Mouse (Mus musculus): ENCODE measurements around the gene Cachd1. TPM values are rescaled to one million over a fixed set of nuclear protein-coding genes. Genes with fewer than 3 reads are reported as not detected.

The Cachd1 gene
- total and polyA plus RNA-seq, 3 experiments = 2.0 to 5.1 (median 3.5) TPM

DNA sequence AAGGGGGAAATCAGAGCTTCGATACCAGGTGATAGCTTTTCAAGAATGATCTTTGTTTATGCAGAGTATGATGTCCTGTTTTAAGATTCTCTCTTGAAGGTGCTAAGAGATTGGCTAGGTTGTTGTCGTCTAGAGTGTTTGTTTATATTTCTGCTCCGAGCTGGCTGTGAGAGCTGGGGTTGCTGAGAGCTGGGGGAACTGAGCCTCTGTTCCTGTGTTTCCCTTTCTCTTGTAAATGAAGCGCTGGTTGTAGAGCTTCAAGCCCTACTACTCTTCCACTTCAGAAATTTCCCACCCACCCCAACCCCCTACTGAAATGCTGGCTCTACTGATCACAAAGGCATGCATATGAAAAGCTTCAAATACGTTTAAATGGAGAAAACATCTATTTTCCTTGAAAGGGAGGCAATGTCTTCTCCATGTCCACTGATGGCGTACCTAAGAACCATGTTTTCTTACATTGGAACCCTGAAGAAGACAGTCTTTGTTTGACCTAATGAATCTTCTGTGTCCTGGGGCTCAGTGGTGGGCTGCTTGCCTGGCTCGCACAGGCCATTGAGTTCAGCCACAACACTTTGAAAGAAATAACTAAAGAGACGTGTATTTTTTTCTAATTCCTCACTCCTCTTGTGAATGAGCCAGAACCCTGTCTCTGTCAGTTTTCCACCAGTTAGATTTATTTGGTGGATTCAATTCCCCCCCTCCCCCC is 35.5 kb downstream of the Cachd1 start:
- H3K4me3 ChIP-seq = no peak overlapping the region
- no peak for TF ChIP-seq POLR2A (IDR thresholded peaks at IDR 0.05; ENCODE audit: insufficient read depth, low read depth, low read length)
- no peak for TF ChIP-seq CTCF (IDR thresholded peaks at IDR 0.05)
- TF ChIP-seq EP300 (IDR thresholded peaks at IDR 0.05; ENCODE audit: insufficient read depth, low read depth, low read length) = no peak
- H3K27ac ChIP-seq = no peak overlapping the region
- no peak overlapping the region for H3K9ac ChIP-seq (ENCODE audit: low read depth, low read length)
- DNase-seq = no peak
- H3K36me3 ChIP-seq (ENCODE audit: control insufficient read depth, insufficient read depth, low read length) = peaks cover 4% of the 10 kb centered on the region
- 69% methylated on average over 8 of the region's 8 CpGs for WGBS
- H3K4me1 ChIP-seq (ENCODE audit: control insufficient read depth, insufficient read depth, low read length) = no peaks in the 10 kb centered on the region; the same call in 1 of the 2 replicates
- no peaks in the 10 kb centered on the region for H3K27me3 ChIP-seq (ENCODE audit: control insufficient read depth, insufficient read depth, low read length)
- H3K79me2 ChIP-seq (replicated peaks; ENCODE audit: control insufficient read depth, insufficient read depth, low read length) = no peaks in the 10 kb centered on the region
- intact Hi-C loops (cut with DNase I) = no loop called here

GRCm38 (mm10) chr4:100813767-100814461 is 37.4 kb downstream of the Cachd1 start:
- no peaks in the 10 kb centered on the region; the same call in 1 of the 2 replicates for H3K4me1 ChIP-seq (ENCODE audit: control insufficient read depth, insufficient read depth, low read length)
- H3K9ac ChIP-seq (ENCODE audit: low read depth, low read length) = no peak overlapping the region
- H3K27me3 ChIP-seq (ENCODE audit: control insufficient read depth, insufficient read depth, low read length) = no peaks in the 10 kb centered on the region
- no peaks in the 10 kb centered on the region for H3K79me2 ChIP-seq (replicated peaks; ENCODE audit: control insufficient read depth, insufficient read depth, low read length)
- no peak overlapping the region for H3K4me3 ChIP-seq
- no peak overlapping the region for H3K27ac ChIP-seq
- WGBS = 71% methylated on average over 2 of the region's 2 CpGs
- TF ChIP-seq EP300 (IDR thresholded peaks at IDR 0.05; ENCODE audit: insufficient read depth, low read depth, low read length) (no peak), POLR2A (IDR thresholded peaks at IDR 0.05; ENCODE audit: insufficient read depth, low read depth, low read length) (no peak), CTCF (IDR thresholded peaks at IDR 0.05) (no peak)
- intact Hi-C loops (cut with DNase I) = no loop called here
- DNase-seq = no peak
- H3K36me3 ChIP-seq (ENCODE audit: control insufficient read depth, insufficient read depth, low read length) = peaks cover 4% of the 10 kb centered on the region

GRCm38 (mm10) chr4:100819238-100819637 is 42.8 kb downstream of the Cachd1 start:
- H3K79me2 ChIP-seq (replicated peaks; ENCODE audit: control insufficient read depth, insufficient read depth, low read length) = no peaks in the 10 kb centered on the region
- no peaks in the 10 kb centered on the region for H3K4me1 ChIP-seq (ENCODE audit: control insufficient read depth, insufficient read depth, low read length)
- WGBS = 90% methylated on average over 3 of the region's 3 CpGs
- no peaks in the 10 kb centered on the region for H3K27me3 ChIP-seq (ENCODE audit: control insufficient read depth, insufficient read depth, low read length)
- intact Hi-C loops (cut with DNase I) = no loop called here
- H3K4me3 ChIP-seq = no peak overlapping the region
- DNase-seq = no peak
- H3K27ac ChIP-seq = no peak overlapping the region
- H3K9ac ChIP-seq (ENCODE audit: low read depth, low read length) = no peak overlapping the region
- TF ChIP-seq EP300 (IDR thresholded peaks at IDR 0.05; ENCODE audit: insufficient read depth, low read depth, low read length) (no peak), POLR2A (IDR thresholded peaks at IDR 0.05; ENCODE audit: insufficient read depth, low read depth, low read length) (no peak), CTCF (IDR thresholded peaks at IDR 0.05) (no peak)
- no peaks in the 10 kb centered on the region for H3K36me3 ChIP-seq (ENCODE audit: control insufficient read depth, insufficient read depth, low read length)

DNA sequence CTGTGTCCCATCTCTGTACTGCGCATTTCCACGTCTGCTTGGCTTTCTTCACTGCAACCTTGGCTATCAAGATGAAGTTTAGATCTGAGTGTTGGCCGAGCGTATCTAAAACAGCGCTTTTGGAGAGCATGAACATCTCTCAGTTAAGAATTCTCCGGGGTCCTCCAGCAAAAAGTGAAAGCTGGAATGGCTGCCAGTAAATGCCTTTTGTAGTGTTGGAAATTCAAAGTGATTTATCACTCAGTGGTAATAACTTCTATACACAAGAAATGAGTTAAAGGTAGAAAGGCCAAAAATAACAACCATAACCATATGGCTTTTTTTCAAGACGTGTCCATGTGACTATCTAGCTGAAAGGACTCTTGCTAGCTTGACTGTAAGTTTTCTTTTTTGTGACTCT is 46.1 kb downstream of the Cachd1 start:
- Histone ChIP-seq H3K4me1 (ENCODE audit: control insufficient read depth, insufficient read depth, low read length) (no peaks in the 10 kb centered on the region), H3K9ac (ENCODE audit: low read depth, low read length) (no peak overlapping the region), H3K4me3 (no peak overlapping the region), H3K36me3 (ENCODE audit: control insufficient read depth, insufficient read depth, low read length) (no peaks in the 10 kb centered on the region), H3K27me3 (ENCODE audit: control insufficient read depth, insufficient read depth, low read length) (no peaks in the 10 kb centered on the region), H3K27ac (no peak overlapping the region), H3K79me2 (replicated peaks; ENCODE audit: control insufficient read depth, insufficient read depth, low read length) (no peaks in the 10 kb centered on the region)
- WGBS = 70% methylated on average over 7 of the region's 7 CpGs
- DNase-seq = no peak
- intact Hi-C loops (cut with DNase I) = no loop called here
- no peak for TF ChIP-seq CTCF (IDR thresholded peaks at IDR 0.05)
- no peak for TF ChIP-seq POLR2A (IDR thresholded peaks at IDR 0.05; ENCODE audit: insufficient read depth, low read depth, low read length)
- no peak for TF ChIP-seq EP300 (IDR thresholded peaks at IDR 0.05; ENCODE audit: insufficient read depth, low read depth, low read length)

- TF ChIP-seq EP300 (IDR thresholded peaks at IDR 0.05; ENCODE audit: insufficient read depth, low read depth, low read length) = no peak
- TF ChIP-seq CTCF (IDR thresholded peaks at IDR 0.05) = no peak
- no peak for TF ChIP-seq POLR2A (IDR thresholded peaks at IDR 0.05; ENCODE audit: insufficient read depth, low read depth, low read length)
- Histone ChIP-seq H3K36me3 (ENCODE audit: control insufficient read depth, insufficient read depth, low read length) (no peaks in the 10 kb centered on the region), H3K79me2 (replicated peaks; ENCODE audit: control insufficient read depth, insufficient read depth, low read length) (no peaks in the 10 kb centered on the region), H3K27ac (no peak overlapping the region), H3K27me3 (ENCODE audit: control insufficient read depth, insufficient read depth, low read length) (no peaks in the 10 kb centered on the region), H3K9ac (ENCODE audit: low read depth, low read length) (no peak overlapping the region), H3K4me1 (ENCODE audit: control insufficient read depth, insufficient read depth, low read length) (no peaks in the 10 kb centered on the region), H3K4me3 (no peak overlapping the region)
- WGBS = 67% methylated on average over 5 of the region's 5 CpGs
- intact Hi-C loops (cut with DNase I) = no loop called here
- no peak for DNase-seq
Observed at GRCm38 (mm10) chr4:100827374-100827773, 50.9 kb downstream of the Cachd1 start.

DNA sequence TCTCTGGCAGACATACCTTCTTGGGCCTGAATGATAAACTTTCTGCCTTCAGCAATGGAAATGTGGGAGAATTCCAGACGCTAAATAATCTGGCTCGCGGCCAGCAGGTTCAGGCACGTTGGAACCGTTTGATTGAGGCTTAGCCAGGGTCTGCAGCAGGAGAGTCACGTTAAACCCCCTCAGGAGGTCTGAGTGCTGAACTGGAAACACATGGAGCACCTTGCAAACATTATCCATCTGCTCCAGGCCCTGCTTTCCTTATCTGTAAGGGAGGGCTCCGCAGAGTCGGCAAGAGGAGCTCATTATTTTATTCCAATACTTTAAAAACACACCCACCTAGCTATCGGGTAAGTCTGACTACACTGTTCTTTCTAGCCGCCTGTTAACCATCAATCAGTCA is 52.3 kb downstream of the Cachd1 start:
- no peaks in the 10 kb centered on the region for H3K27me3 ChIP-seq (ENCODE audit: control insufficient read depth, insufficient read depth, low read length)
- H3K27ac ChIP-seq = no peak overlapping the region
- WGBS = 21% methylated on average over 10 of the region's 10 CpGs
- intact Hi-C loops (cut with DNase I) = no loop called here
- H3K9ac ChIP-seq (ENCODE audit: low read depth, low read length) = no peak overlapping the region
- no peak for TF ChIP-seq EP300 (IDR thresholded peaks at IDR 0.05; ENCODE audit: insufficient read depth, low read depth, low read length)
- no peak for TF ChIP-seq POLR2A (IDR thresholded peaks at IDR 0.05; ENCODE audit: insufficient read depth, low read depth, low read length)
- TF ChIP-seq CTCF (IDR thresholded peaks at IDR 0.05) = no peak
- no peaks in the 10 kb centered on the region for H3K4me1 ChIP-seq (ENCODE audit: control insufficient read depth, insufficient read depth, low read length)
- H3K36me3 ChIP-seq (ENCODE audit: control insufficient read depth, insufficient read depth, low read length) = no peaks in the 10 kb centered on the region
- H3K4me3 ChIP-seq = no peak overlapping the region
- no peak for DNase-seq
- H3K79me2 ChIP-seq (replicated peaks; ENCODE audit: control insufficient read depth, insufficient read depth, low read length) = no peaks in the 10 kb centered on the region

All from heart, adult 2 months (tissue).